Mouse (Mus musculus) midbrain, postnatal 0 days (tissue): ENCODE data around the gene Tfap4. TPM values are rescaled to one million over a fixed set of nuclear protein-coding genes. Genes with fewer than 3 reads are reported as not detected.
A peak's percentile ranks its signal among the peaks of the same experiment; 100 is the strongest.

Experiments used
- ATAC-seq: fragments of 200-750 bp; cut with Nextera tagmentation; 2 replicates; pipeline ENCODE4 v1.8.0; 2017; ENCODE audit warnings: moderate number of reproducible peaks, mild to moderate bottlenecking, moderate TSS enrichment, moderate library complexity; ENCODE audit not compliant: low FRiP score
- DNase-seq: peaks from one replicate; pipeline ENCODE4 v3.0.0-alpha.2; 2015; ENCODE audit warnings: low spot score
- H3K27ac ChIP-seq: fragments of 300-500 bp; sonication (generic); 2 replicates; pipeline ENCODE4 v1.5.1; 2014; ENCODE audit warnings: low read depth, mild to moderate bottlenecking, low read length, mixed read lengths
- H3K27me3 ChIP-seq: fragments of 300-500 bp; sonication (generic); 2 replicates; pipeline ENCODE4 v1.6.1; 2014; ENCODE audit warnings: low read length, control low read depth, mixed read lengths; ENCODE audit not compliant: insufficient read depth
- H3K36me3 ChIP-seq: fragments of 300-500 bp; sonication (generic); 2 replicates; pipeline ENCODE4 v1.6.1; 2014; ENCODE audit warnings: low read length, control low read depth, mixed read lengths; ENCODE audit not compliant: insufficient read depth
- H3K4me1 ChIP-seq: fragments of 300-500 bp; sonication (generic); 2 replicates; pipeline ENCODE4 v1.6.1; 2014; ENCODE audit warnings: mild to moderate bottlenecking, control low read depth, antibody characterized with exemption, low read length, mixed read lengths; ENCODE audit not compliant: insufficient read depth
- H3K4me2 ChIP-seq: fragments of 300-500 bp; sonication (generic); 2 replicates; pipeline ENCODE4 v1.6.1; 2014; ENCODE audit warnings: low read depth, mild to moderate bottlenecking, low read length, mixed read lengths; ENCODE audit not compliant: poor library complexity, severe bottlenecking
- H3K4me3 ChIP-seq: fragments of 300-500 bp; sonication (generic); 2 replicates; pipeline ENCODE4 v1.5.1; 2014; ENCODE audit warnings: low read depth, mild to moderate bottlenecking, low read length, moderate library complexity
- H3K9ac ChIP-seq: fragments of 300-500 bp; sonication (generic); replicated peaks from 2 replicates; pipeline ENCODE4 v1.6.1; 2014; ENCODE audit warnings: mild to moderate bottlenecking, low read length, moderate library complexity, mixed read lengths; ENCODE audit not compliant: poor library complexity, severe bottlenecking
- H3K9me3 ChIP-seq: fragments of 300-500 bp; sonication (generic); 2 replicates; pipeline ENCODE4 v1.6.1; 2016; ENCODE audit warnings: low read length, control low read depth
- CTCF ChIP-seq: IDR thresholded peaks from 2 replicates; pipeline ENCODE4 v1.5.1; 2016; ENCODE audit warnings: antibody characterized with exemption, mild to moderate bottlenecking
- WGBS: fragments of 180-500 bp; shearing (Covaris S2); extraction: QIAGEN DNeasy Blood & Tissue Kit; methylation state at CpG from one replicate; pipeline ENCODE4 v1.1.7; 2014; 5-methylcytosine and 5-hydroxymethylcytosine counted together
- polyA plus RNA-seq: library from polyadenylated mRNA; unstranded; fragments of >200 nt; fragmentation: Nextera tagmentation; extraction: Ambion mirVana; gene quantifications from 2 replicates; pipeline ENCODE4 v1.2.1, GENCODE M21; 2015
- total RNA-seq: library from RNA; depleted of rRNA; stranded (reverse); fragments of >200 nt; gene quantifications from 2 replicates; pipeline ENCODE4 v1.2.3, GENCODE M21; 2014

Gene Tfap4
- total and polyA plus RNA-seq, 2 experiments from 2014 or later, result 5.2 to 6.7 TPM

- Histone ChIP-seq H3K9me3 (no peaks in the 10 kb centered on the region), H3K4me3 (peak overlapping the region; percentile 66), H3K4me2 (peak overlapping the region; percentile 94), H3K36me3 (no peaks in the 10 kb centered on the region), H3K27ac (peak overlapping the region; percentile 86), H3K9ac (peak overlapping the region; percentile 53), H3K27me3 (no peaks in the 10 kb centered on the region), H3K4me1 (no peaks in the 10 kb centered on the region)
- WGBS, result 0% methylated on average over 38 of the region's 38 CpGs
- no peak for TF ChIP-seq CTCF
- peak; percentile 91 for ATAC-seq
- DNase-seq, result peak; percentile 96
Observed at GRCm38 (mm10) chr16:4558384-4558979, 1.2 kb downstream of the Tfap4 start.

- Histone ChIP-seq H3K9me3 (no peaks in the 10 kb centered on the region), H3K27ac (peak overlapping the region; percentile 86), H3K9ac (peak overlapping the region; percentile 53), H3K4me1 (no peaks in the 10 kb centered on the region), H3K27me3 (no peaks in the 10 kb centered on the region), H3K4me2 (peak overlapping the region; percentile 94), H3K4me3 (peak overlapping the region; percentile 66), H3K36me3 (no peaks in the 10 kb centered on the region)
- WGBS, result under 1% methylated on average over 19 of the region's 19 CpGs
- ATAC-seq (peak; percentile 64), DNase-seq (peak; percentile 74)
- TF ChIP-seq CTCF, result no peak
Observed at GRCm38 (mm10) chr16:4557949-4558348, 1.7 kb downstream of the Tfap4 start.

- H3K9me3 ChIP-seq, result no peaks in the 10 kb centered on the region
- H3K36me3 ChIP-seq, result no peaks in the 10 kb centered on the region
- TF ChIP-seq CTCF, result no peak
- H3K4me3 ChIP-seq, result no peak overlapping the region
- no peak for ATAC-seq
- 95% methylated on average over 1 of the region's 1 CpGs for WGBS
- H3K4me1 ChIP-seq, result no peaks in the 10 kb centered on the region
- H3K9ac ChIP-seq, result peak overlapping the region; percentile 53; the same call in 1 of the 2 replicates
- H3K4me2 ChIP-seq, result peak overlapping the region; percentile 94
- no peaks in the 10 kb centered on the region for H3K27me3 ChIP-seq
- no peak for DNase-seq
- no peak overlapping the region; the same call in 1 of the 2 replicates for H3K27ac ChIP-seq
Observed at GRCm38 (mm10) chr16:4557085-4557484, 2.6 kb downstream of the Tfap4 start.

GRCm38 (mm10) chr16:4555555-4555954 lies 4.1 kb downstream of the Tfap4 start:
- H3K9ac ChIP-seq, result no peak overlapping the region
- H3K27me3 ChIP-seq, result no peaks in the 10 kb centered on the region
- WGBS, result 96% methylated on average over 1 of the region's 1 CpGs
- H3K36me3 ChIP-seq, result no peaks in the 10 kb centered on the region; the same call in 1 of the 2 replicates
- DNase-seq (no peak), ATAC-seq (no peak)
- TF ChIP-seq CTCF, result no peak
- no peaks in the 10 kb centered on the region for H3K4me1 ChIP-seq
- H3K4me3 ChIP-seq, result no peak overlapping the region
- no peak overlapping the region for H3K27ac ChIP-seq
- H3K4me2 ChIP-seq, result no peak overlapping the region
- H3K9me3 ChIP-seq, result no peaks in the 10 kb centered on the region

- no peaks in the 10 kb centered on the region for H3K4me1 ChIP-seq
- H3K4me3 ChIP-seq, result no peak overlapping the region
- no peak for TF ChIP-seq CTCF
- WGBS, result 65% methylated on average over 6 of the region's 6 CpGs
- H3K27ac ChIP-seq, result no peak overlapping the region
- H3K36me3 ChIP-seq, result no peaks in the 10 kb centered on the region; the same call in 1 of the 2 replicates
- H3K9ac ChIP-seq, result 0 out of 2 replicates have a peak overlapping the region, but pooled peaks have one; percentile 33
- H3K9me3 ChIP-seq, result no peaks in the 10 kb centered on the region
- ATAC-seq, result no peak
- no peak for DNase-seq
- H3K4me2 ChIP-seq, result no peak overlapping the region
- no peaks in the 10 kb centered on the region for H3K27me3 ChIP-seq
Observed at GRCm38 (mm10) chr16:4552829-4553550, 6.7 kb downstream of the Tfap4 start.

GRCm38 (mm10) chr16:4551885-4552284 lies 7.8 kb downstream of the Tfap4 start:
- H3K9ac ChIP-seq, result no peak overlapping the region
- 90% methylated on average over 12 of the region's 12 CpGs for WGBS

More at GRCm38 (mm10) chr16:4551885-4552284, 7.8 kb downstream of the Tfap4 start:
- DNase-seq, result no peak
- no peak overlapping the region for H3K27ac ChIP-seq
- no peaks in the 10 kb centered on the region for H3K4me1 ChIP-seq
- H3K36me3 ChIP-seq, result peaks cover 2% of the 10 kb centered on the region; the same call in 1 of the 2 replicates
- no peak overlapping the region for H3K4me3 ChIP-seq
- no peak overlapping the region for H3K4me2 ChIP-seq
- no peak for TF ChIP-seq CTCF
- ATAC-seq, result no peak
- H3K9me3 ChIP-seq, result no peaks in the 10 kb centered on the region
- H3K27me3 ChIP-seq, result no peaks in the 10 kb centered on the region
